Mouse (Mus musculus): ENCODE data around the gene Krt1.

GRCm38 (mm10) chr15:101854294-101854693 lies 3.7 kb upstream of the Krt1 start:
- no peak for TF ChIP-seq CTCF (IDR thresholded peaks at IDR 0.05; ENCODE audit: insufficient read depth, low read length)
- no peak for TF ChIP-seq POLR2A (IDR thresholded peaks at IDR 0.05; ENCODE audit: borderline replicate concordance, extremely low read depth, low read depth, low read length)
